Mouse (Mus musculus) lung, embryonic 15.5 days (tissue): Measurements from ENCODE around the gene Gm20390. TPM values are rescaled to one million over a fixed set of nuclear protein-coding genes. Genes with fewer than 3 reads are reported as not detected.

Experiments used
- ATAC-seq: fragments of 200-750 bp; cut with Nextera tagmentation; 2 replicates; pipeline ENCODE4 v1.8.0; 2017; ENCODE audit warnings: moderate number of reproducible peaks, borderline replicate concordance; ENCODE audit not compliant: low FRiP score, low TSS enrichment; ENCODE audit errors: extremely low read depth
- H3K27ac ChIP-seq: fragments of 300-500 bp; sonication (generic); 2 replicates; pipeline ENCODE4 v1.5.1; 2015; ENCODE audit warnings: moderate library complexity, mild to moderate bottlenecking, inconsistent platforms
- H3K27me3 ChIP-seq: fragments of 300-500 bp; sonication (generic); 2 replicates; pipeline ENCODE4 v1.6.1; 2015; ENCODE audit warnings: inconsistent platforms
- H3K36me3 ChIP-seq: fragments of 300-500 bp; sonication (generic); 2 replicates; pipeline ENCODE4 v1.6.1; 2015; ENCODE audit warnings: inconsistent platforms
- H3K4me1 ChIP-seq: fragments of 300-500 bp; sonication (generic); 2 replicates; pipeline ENCODE4 v1.6.1; 2015; ENCODE audit warnings: inconsistent platforms
- H3K4me2 ChIP-seq: fragments of 300-500 bp; sonication (generic); 2 replicates; pipeline ENCODE4 v1.6.1; 2015; ENCODE audit warnings: inconsistent platforms, mild to moderate bottlenecking, moderate library complexity
- H3K4me3 ChIP-seq: fragments of 300-500 bp; sonication (generic); 2 replicates; pipeline ENCODE4 v1.5.1; 2015; ENCODE audit warnings: mild to moderate bottlenecking, inconsistent platforms
- H3K9ac ChIP-seq: fragments of 300-500 bp; sonication (generic); 2 replicates; pipeline ENCODE4 v1.6.1; 2015; ENCODE audit warnings: inconsistent platforms
- H3K9me3 ChIP-seq: fragments of 300-500 bp; sonication (generic); 2 replicates; pipeline ENCODE4 v1.6.1; 2016; ENCODE audit warnings: inconsistent platforms
- WGBS: fragments of 180-500 bp; shearing (Covaris S2); methylation state at CpG from one replicate; pipeline ENCODE4 v1.1.7; 2015; 5-methylcytosine and 5-hydroxymethylcytosine counted together
- polyA plus RNA-seq: library from polyadenylated mRNA; unstranded; fragments of >200 nt; fragmentation: Nextera tagmentation; extraction: Ambion mirVana; gene quantifications from 2 replicates; pipeline ENCODE4 v1.2.1, GENCODE M21; 2015

Gm20390 gene
- polyA plus RNA-seq: 379 and 404 TPM in 2 replicates

GRCm38 (mm10) chr11:93968005-93968847 lies at the start of gene Gm20390, which contains the start of gene Nme1:
Gene Gm20390 (minus strand): TSS chr11:93968293.
Gene Nme1 (minus strand): TSS chr11:93968521.
- H3K9ac ChIP-seq: peak within 1 kb of the TSS; percentile 70
- WGBS: under 1% methylated on average over 40 of the region's 40 CpGs
- peak; percentile 94 for ATAC-seq
- H3K36me3 ChIP-seq: peaks cover 28% of the 10 kb centered on the region
- H3K27me3 ChIP-seq: no peaks in the 10 kb centered on the region
- H3K4me2 ChIP-seq: peak within 1 kb of the TSS; percentile 65
- H3K9me3 ChIP-seq: no peaks in the 10 kb centered on the region
- H3K4me1 ChIP-seq: peaks cover 15% of the 10 kb centered on the region
- peak within 1 kb of the TSS; percentile 45 for H3K27ac ChIP-seq
- H3K4me3 ChIP-seq: peak within 1 kb of the TSS; percentile 68

GRCm38 (mm10) chr11:94003346-94003745 lies 35.3 kb upstream of the Gm20390 start:
- no peaks in the 10 kb centered on the region for H3K9me3 ChIP-seq
- H3K4me3 ChIP-seq: no peak overlapping the region
- H3K27me3 ChIP-seq: no peaks in the 10 kb centered on the region
- 85% methylated on average over 2 of the region's 2 CpGs for WGBS
- H3K9ac ChIP-seq: no peak overlapping the region
- H3K36me3 ChIP-seq: no peaks in the 10 kb centered on the region
- no peak for ATAC-seq
- no peak overlapping the region for H3K27ac ChIP-seq
- H3K4me1 ChIP-seq: 0 out of 2 replicates have a peak, but pooled peaks cover 3% of the 10 kb centered on the region
- no peak overlapping the region for H3K4me2 ChIP-seq

GRCm38 (mm10) chr11:93999276-93999675 lies 31.2 kb upstream of the Gm20390 start:
- Histone ChIP-seq H3K4me2 (no peak overlapping the region), H3K4me1 (peaks cover 21% of the 10 kb centered on the region), H3K27me3 (no peaks in the 10 kb centered on the region), H3K27ac (no peak overlapping the region), H3K9ac (no peak overlapping the region), H3K4me3 (no peak overlapping the region), H3K9me3 (no peaks in the 10 kb centered on the region), H3K36me3 (no peaks in the 10 kb centered on the region)
- no peak for ATAC-seq

- Histone ChIP-seq H3K4me1 (peaks cover 22% of the 10 kb centered on the region), H3K9me3 (no peaks in the 10 kb centered on the region), H3K27ac (peak overlapping the region; percentile 98; the same call in 1 of the 2 replicates), H3K36me3 (no peaks in the 10 kb centered on the region), H3K9ac (peak overlapping the region; percentile 91; the same call in 1 of the 2 replicates), H3K4me3 (peak overlapping the region; percentile 98), H3K4me2 (peak overlapping the region; percentile 83), H3K27me3 (no peaks in the 10 kb centered on the region)
- 21% methylated on average over 13 of the region's 13 CpGs for WGBS
- ATAC-seq: no peak
These were observed 29.2 kb upstream of the Gm20390 start for GRCm38 (mm10) chr11:93997141-93997775.

GRCm38 (mm10) chr11:93996306-93997140 lies 28.4 kb upstream of the Gm20390 start:
- H3K27ac ChIP-seq: peak overlapping the region; percentile 98
- H3K9ac ChIP-seq: peak overlapping the region; percentile 91
- peaks cover 22% of the 10 kb centered on the region for H3K4me1 ChIP-seq
- peak overlapping the region; percentile 98 for H3K4me3 ChIP-seq
- WGBS: under 1% methylated on average over 58 of the region's 58 CpGs
- peak; percentile 28 for ATAC-seq
- H3K36me3 ChIP-seq: no peaks in the 10 kb centered on the region
- peak overlapping the region; percentile 83 for H3K4me2 ChIP-seq
- H3K9me3 ChIP-seq: no peaks in the 10 kb centered on the region
- H3K27me3 ChIP-seq: no peaks in the 10 kb centered on the region

- H3K9ac ChIP-seq: peak within 1 kb of the TSS; percentile 91
- peak within 1 kb of the TSS; percentile 98 for H3K27ac ChIP-seq
- H3K36me3 ChIP-seq: no peaks in the 10 kb centered on the region
- peaks cover 22% of the 10 kb centered on the region for H3K4me1 ChIP-seq
- ATAC-seq: peak; percentile 92
- H3K9me3 ChIP-seq: no peaks in the 10 kb centered on the region
- H3K4me2 ChIP-seq: peak within 1 kb of the TSS; percentile 83
- under 1% methylated on average over 51 of the region's 70 CpGs for WGBS
- H3K27me3 ChIP-seq: no peaks in the 10 kb centered on the region
- peak within 1 kb of the TSS; percentile 98 for H3K4me3 ChIP-seq
These were observed 27.7 kb upstream of the Gm20390 start, which contains the start of gene Spag9 for GRCm38 (mm10) chr11:93995720-93996305. Gene Spag9 (plus strand): TSS chr11:93996091.

GRCm38 (mm10) chr11:93995111-93995719 lies 27.1 kb upstream of the Gm20390 start:
- H3K4me2 ChIP-seq: peak overlapping the region; percentile 78
- WGBS: 2% methylated on average over 15 of the region's 15 CpGs
- no peaks in the 10 kb centered on the region for H3K27me3 ChIP-seq
- H3K27ac ChIP-seq: peak overlapping the region; percentile 98
- no peaks in the 10 kb centered on the region for H3K9me3 ChIP-seq
- peak overlapping the region; percentile 66 for H3K9ac ChIP-seq
- no peaks in the 10 kb centered on the region for H3K36me3 ChIP-seq
- ATAC-seq: peak; percentile 60
- peak overlapping the region; percentile 98 for H3K4me3 ChIP-seq
- peaks cover 22% of the 10 kb centered on the region for H3K4me1 ChIP-seq

- WGBS: 43% methylated on average over 5 of the region's 5 CpGs
- Histone ChIP-seq H3K9ac (0 out of 2 replicates have a peak overlapping the region, but pooled peaks have one; percentile 66), H3K4me1 (peaks cover 20% of the 10 kb centered on the region), H3K4me3 (peak overlapping the region; percentile 98), H3K27ac (peak overlapping the region; percentile 98), H3K27me3 (no peaks in the 10 kb centered on the region), H3K9me3 (no peaks in the 10 kb centered on the region), H3K4me2 (peak overlapping the region; percentile 78), H3K36me3 (no peaks in the 10 kb centered on the region)
- ATAC-seq: no peak
These were observed 26.4 kb upstream of the Gm20390 start for GRCm38 (mm10) chr11:93994531-93994930.

GRCm38 (mm10) chr11:93988328-93989062 lies 20.4 kb upstream of the Gm20390 start:
- H3K4me2 ChIP-seq: peak overlapping the region; percentile 10; the same call in 1 of the 2 replicates
- WGBS: 31% methylated on average over 12 of the region's 12 CpGs
- ATAC-seq: no peak
- H3K9me3 ChIP-seq: no peaks in the 10 kb centered on the region
- H3K4me3 ChIP-seq: no peak overlapping the region
- H3K36me3 ChIP-seq: no peaks in the 10 kb centered on the region
- H3K27me3 ChIP-seq: no peaks in the 10 kb centered on the region
- H3K27ac ChIP-seq: peak overlapping the region; percentile 74
- H3K4me1 ChIP-seq: peaks cover 10% of the 10 kb centered on the region; the same call in 1 of the 2 replicates
- no peak overlapping the region for H3K9ac ChIP-seq

- WGBS: 48% methylated on average over 8 of the region's 8 CpGs
- no peaks in the 10 kb centered on the region for H3K9me3 ChIP-seq
- no peak overlapping the region for H3K9ac ChIP-seq
- H3K4me1 ChIP-seq: peaks cover 10% of the 10 kb centered on the region; the same call in 1 of the 2 replicates
- peak overlapping the region; percentile 10; the same call in 1 of the 2 replicates for H3K4me2 ChIP-seq
- H3K27me3 ChIP-seq: no peaks in the 10 kb centered on the region
- no peak overlapping the region for H3K4me3 ChIP-seq
- no peaks in the 10 kb centered on the region for H3K36me3 ChIP-seq
- peak overlapping the region; percentile 74 for H3K27ac ChIP-seq
- ATAC-seq: no peak
These were observed 19.7 kb upstream of the Gm20390 start for GRCm38 (mm10) chr11:93987625-93988327.
